Mouse (Mus musculus) ovary, postnatal 10 days (tissue): ENCODE measurements around the gene Unc50.

ENCODE experiments used
- DNase-seq: peaks from one replicate; pipeline ENCODE4 v3.0.0; 2022; ENCODE audit warnings: low spot score

Gene Unc50

DNA sequence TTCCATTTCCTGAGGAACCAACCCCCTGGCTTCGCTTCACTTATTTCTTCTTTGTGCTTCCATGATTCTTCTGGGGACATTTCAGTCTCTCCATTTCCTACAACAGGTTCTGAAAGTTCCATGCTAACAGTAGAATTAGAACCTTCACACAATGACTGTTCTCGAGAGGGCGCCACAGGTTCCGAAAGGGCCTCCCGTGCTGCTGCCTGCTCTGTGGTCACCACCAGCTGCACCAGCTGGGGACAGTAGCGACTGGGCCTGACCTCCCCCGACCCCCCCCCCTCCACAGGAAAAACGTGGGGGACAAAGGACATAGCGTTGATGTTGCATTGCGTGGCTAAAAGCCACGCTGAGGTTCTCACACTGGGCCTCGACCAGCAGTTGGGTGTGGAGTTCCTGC is 58.6 kb downstream of the Unc50 start:
- DNase-seq, result no peak
